Mouse (Mus musculus): ENCODE results near the gene Prune2. TPM values are rescaled to one million over a fixed set of nuclear protein-coding genes. Genes with fewer than 3 reads are reported as not detected.
A peak's percentile ranks its signal among the peaks of the same experiment; 100 is the strongest.

Prune2 gene
- total RNA-seq, 2 experiments from 2014 or later = 3.4 to 4.5 TPM

DNA sequence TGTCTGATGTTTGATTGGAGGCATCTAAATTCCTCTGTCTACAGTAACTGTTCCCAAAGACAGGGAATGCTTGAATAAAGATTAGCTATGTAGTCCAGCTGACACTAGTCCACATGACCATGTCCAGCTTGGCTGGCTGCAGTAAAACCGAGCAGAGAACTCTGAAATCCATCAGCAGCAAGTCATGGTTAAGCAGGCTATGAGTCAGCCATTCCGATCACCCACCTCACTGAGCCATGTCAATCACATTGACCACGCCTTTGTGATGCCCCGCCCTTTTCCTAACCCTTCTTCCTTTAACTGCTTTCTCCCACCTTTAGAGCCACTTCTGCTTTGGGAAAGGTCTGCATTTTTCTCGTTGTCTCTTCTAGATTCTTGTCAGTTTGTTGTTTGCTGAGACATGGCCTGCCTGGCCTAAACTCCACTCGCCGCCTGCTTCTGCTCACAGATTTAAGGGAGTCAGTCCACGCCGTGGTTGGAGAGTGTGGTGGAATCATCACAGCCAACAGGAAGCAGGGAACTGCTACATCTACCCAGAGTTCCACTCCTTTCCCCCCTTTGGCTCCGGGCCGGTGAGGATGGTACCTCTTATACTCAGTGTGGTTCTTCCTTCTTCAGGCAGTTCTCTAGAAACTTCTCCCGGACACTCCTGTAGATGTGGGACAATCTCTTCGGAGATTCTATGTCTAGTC, 307.9 kb downstream of the Prune2 start:
- no peak for DNase-seq

GRCm38 (mm10) chr19:17264481-17265196, 308.7 kb downstream of the Prune2 start:
- DNase-seq = no peak

- no peak for DNase-seq
Observed at GRCm38 (mm10) chr19:17268669-17269068, 312.8 kb downstream of the Prune2 start.

DNA sequence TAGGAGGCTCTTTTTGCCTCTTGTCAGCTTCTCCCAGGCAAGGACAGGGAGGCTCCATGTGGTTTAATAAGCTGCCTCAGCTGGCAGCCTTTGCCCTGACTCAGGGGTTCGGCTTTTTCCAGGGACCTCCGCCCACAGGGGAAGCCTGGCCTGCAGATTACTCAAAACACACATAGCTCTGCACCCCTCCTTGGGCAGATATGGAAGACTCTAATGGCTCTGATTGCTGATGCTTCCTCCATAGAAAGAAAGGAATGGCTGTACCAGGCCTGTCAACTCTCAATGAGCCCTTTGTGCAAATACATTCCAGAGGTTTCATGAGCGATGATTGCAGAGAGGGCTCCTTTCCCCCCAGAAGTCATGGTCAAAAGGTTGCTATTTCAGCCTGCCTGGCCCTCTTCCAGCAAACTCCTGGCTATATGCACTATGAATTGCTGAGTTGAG, 315.3 kb downstream of the Prune2 start:
- DNase-seq = peak; percentile 12

DNA sequence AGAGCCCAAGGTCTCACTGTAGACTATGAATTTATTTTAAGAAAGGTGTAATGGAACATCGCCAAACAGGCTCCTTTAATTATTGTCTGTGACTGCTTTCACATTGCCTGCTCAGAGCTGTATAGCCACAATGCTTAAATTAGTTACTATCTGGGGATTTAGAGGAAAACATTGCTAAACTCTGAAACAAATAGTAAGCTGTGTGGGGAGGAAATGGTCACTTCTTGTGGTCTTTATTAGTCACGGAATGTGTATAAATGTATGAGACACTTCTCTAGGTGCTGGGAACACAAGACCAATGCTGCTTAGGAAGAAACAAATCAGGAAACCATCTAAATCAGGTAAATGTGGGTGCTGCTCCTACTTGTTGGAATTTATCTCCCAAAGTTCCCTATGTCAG, 317.1 kb downstream of the Prune2 start:
- no peak for DNase-seq

Other genes starting within 250 kb of the Prune2 start
- gene Vps13a, start 175.2 kb upstream of the Prune2 start, total RNA-seq (2021) = 10 to 100 TPM; 15.1 to 15.4 TPM
- gene Foxb2, start 82.3 kb upstream of the Prune2 start, total RNA-seq (2021) = not detected

All from gastrocnemius, postnatal 10 days (tissue).